Mouse (Mus musculus) liver, embryonic 13.5 days (tissue): Measurements from ENCODE around the gene Ero1lb. TPM values are rescaled to one million over a fixed set of nuclear protein-coding genes. Genes with fewer than 3 reads are reported as not detected.
A peak's percentile ranks its signal among the peaks of the same experiment; 100 is the strongest.

Experiments used
- ATAC-seq: fragments of 200-750 bp; cut with Nextera tagmentation; 2 replicates; pipeline ENCODE4 v1.8.0; 2017; ENCODE audit warnings: low read depth, mild to moderate bottlenecking, moderate number of reproducible peaks, moderate library complexity
- DNase-seq: peaks from one replicate; pipeline ENCODE4 v3.0.0; 2022
- H3K27ac ChIP-seq: fragments of 300-500 bp; sonication (generic); 2 replicates; pipeline ENCODE4 v1.5.1; 2015; ENCODE audit warnings: moderate library complexity, mild to moderate bottlenecking, inconsistent platforms
- H3K27me3 ChIP-seq: fragments of 300-500 bp; sonication (generic); 2 replicates; pipeline ENCODE4 v1.6.1; 2015; ENCODE audit warnings: mild to moderate bottlenecking, inconsistent platforms
- H3K36me3 ChIP-seq: fragments of 300-500 bp; sonication (generic); 2 replicates; pipeline ENCODE4 v1.6.1; 2015; ENCODE audit warnings: mild to moderate bottlenecking, inconsistent platforms
- H3K4me1 ChIP-seq: fragments of 300-500 bp; sonication (generic); replicated peaks from 2 replicates; pipeline ENCODE4 v1.6.1; 2015; ENCODE audit warnings: inconsistent platforms
- H3K4me2 ChIP-seq: fragments of 300-500 bp; sonication (generic); 2 replicates; pipeline ENCODE4 v1.6.1; 2015; ENCODE audit warnings: inconsistent platforms, mild to moderate bottlenecking, moderate library complexity
- H3K4me3 ChIP-seq: fragments of 300-500 bp; sonication (generic); replicated peaks from 2 replicates; pipeline ENCODE4 v1.5.1; 2015; ENCODE audit warnings: mild to moderate bottlenecking, inconsistent platforms
- H3K9ac ChIP-seq: fragments of 300-500 bp; sonication (generic); 2 replicates; pipeline ENCODE4 v1.6.1; 2015; ENCODE audit warnings: mild to moderate bottlenecking, inconsistent platforms
- H3K9me3 ChIP-seq: fragments of 300-500 bp; sonication (generic); replicated peaks from 2 replicates; pipeline ENCODE4 v1.6.1; 2016; ENCODE audit warnings: inconsistent platforms
- WGBS: fragments of 180-500 bp; shearing (Covaris S2); methylation state at CpG from one replicate; pipeline ENCODE4 v1.1.7; 2015; ENCODE audit not compliant: insufficient replicate concordance; 5-methylcytosine and 5-hydroxymethylcytosine counted together
- polyA plus RNA-seq: library from polyadenylated mRNA; unstranded; fragments of >200 nt; fragmentation: Nextera tagmentation; extraction: Ambion mirVana; gene quantifications from 2 replicates; pipeline ENCODE4 v1.2.1, GENCODE M21; 2015

Ero1lb gene
- 1.9 TPM in 2 replicates for polyA plus RNA-seq

DNA sequence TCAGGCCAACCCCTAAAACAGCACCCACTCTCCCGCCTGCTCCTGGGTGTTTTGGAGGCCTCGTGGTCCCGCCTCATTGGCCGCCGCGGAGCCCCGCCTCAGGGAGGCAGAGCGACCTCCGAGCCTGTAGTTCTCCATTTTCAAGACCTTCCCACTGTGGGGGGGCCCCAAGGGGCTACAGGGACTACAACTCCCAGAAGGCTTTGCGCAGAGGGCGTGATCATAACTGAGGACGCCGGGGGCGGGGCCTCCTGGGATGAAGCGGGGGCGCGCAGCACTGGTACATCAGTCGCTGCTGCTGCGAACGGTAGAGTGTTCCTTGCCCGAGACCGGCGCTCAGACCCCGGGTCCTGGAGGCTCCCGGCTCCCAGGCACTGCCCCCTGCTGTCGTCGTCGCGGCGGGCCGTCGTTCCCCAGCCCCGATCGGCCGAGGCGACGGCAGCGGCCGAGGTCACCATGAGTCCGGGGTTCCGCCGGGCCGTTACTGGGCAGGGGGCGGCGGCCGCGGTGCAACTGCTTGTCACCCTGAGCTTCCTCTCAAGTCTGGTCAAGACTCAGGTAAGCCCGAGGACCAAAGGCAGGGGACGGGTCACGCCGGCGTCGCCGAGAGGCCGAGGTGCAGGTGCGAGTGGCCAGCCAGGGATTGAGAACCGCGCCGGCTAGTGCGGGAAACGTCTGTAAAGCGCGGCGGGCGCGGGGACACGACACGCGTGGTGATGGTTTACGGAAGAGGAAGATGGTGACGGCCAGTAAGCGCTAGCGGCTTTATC is at the start of gene Ero1lb:
Ero1lb (plus strand) TSS at position 254 of the 770 bp plus-strand sequence.
- Histone ChIP-seq H3K4me2 (peak within 1 kb of the TSS; percentile 96), H3K36me3 (no peaks in the 10 kb centered on the region), H3K9me3 (no peaks in the 10 kb centered on the region), H3K27ac (no peak within 1 kb of the TSS), H3K4me3 (peak within 1 kb of the TSS; percentile 77), H3K9ac (peak within 1 kb of the TSS; percentile 74), H3K4me1 (peaks cover 12% of the 10 kb centered on the region), H3K27me3 (peaks cover 17% of the 10 kb centered on the region)
- ATAC-seq (peak; percentile 96), DNase-seq (peak; percentile 93)
- under 1% methylated on average over 73 of the region's 73 CpGs for WGBS

DNA sequence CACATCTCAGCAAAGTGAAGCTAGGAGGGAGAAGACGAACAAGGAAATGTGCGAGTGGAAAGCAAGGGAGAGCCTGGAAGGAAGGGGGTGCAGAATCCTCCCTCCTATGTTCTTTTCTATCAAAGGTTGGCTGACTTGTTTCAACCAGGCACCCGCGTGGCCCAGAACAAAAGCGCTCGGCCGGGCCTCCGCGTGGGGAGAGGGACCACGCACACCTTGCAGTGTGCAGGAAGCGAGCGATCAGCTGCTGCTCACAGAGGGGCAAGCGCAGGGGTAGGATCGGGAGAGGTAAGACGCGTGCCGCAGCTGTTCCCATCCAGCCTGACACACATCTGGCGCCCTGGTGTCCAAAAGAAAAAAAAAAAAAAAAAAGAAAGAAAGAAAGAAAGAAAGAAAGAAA is 46.3 kb upstream of the Ero1lb start:
- H3K4me1 ChIP-seq = 0 out of 2 replicates have a peak, but pooled peaks cover 4% of the 10 kb centered on the region
- no peak overlapping the region for H3K27ac ChIP-seq
- no peak for ATAC-seq
- H3K36me3 ChIP-seq = no peaks in the 10 kb centered on the region
- H3K27me3 ChIP-seq = peaks cover 41% of the 10 kb centered on the region
- DNase-seq = no peak
- 8% methylated on average over 18 of the region's 18 CpGs for WGBS
- peak overlapping the region; percentile 66 for H3K4me2 ChIP-seq
- no peak overlapping the region for H3K9ac ChIP-seq
- no peaks in the 10 kb centered on the region for H3K9me3 ChIP-seq
- H3K4me3 ChIP-seq = peak overlapping the region; percentile 51

GRCm38 (mm10) chr13:12519955-12520584 is 45.6 kb upstream of the Ero1lb start, which contains the start of gene Edaradd:
Edaradd (minus strand) TSS chr13:12520438.
- under 1% methylated on average over 35 of the region's 35 CpGs for WGBS
- 0 out of 2 replicates have a peak, but pooled peaks cover 4% of the 10 kb centered on the region for H3K4me1 ChIP-seq
- no peaks in the 10 kb centered on the region for H3K9me3 ChIP-seq
- peak within 1 kb of the TSS; percentile 43; the same call in 1 of the 2 replicates for H3K9ac ChIP-seq
- peak within 1 kb of the TSS; percentile 51 for H3K4me3 ChIP-seq
- H3K4me2 ChIP-seq = peak within 1 kb of the TSS; percentile 66
- H3K27ac ChIP-seq = no peak within 1 kb of the TSS
- DNase-seq (no peak), ATAC-seq (peak; percentile 51; the same call in 1 of the 2 replicates)
- peaks cover 41% of the 10 kb centered on the region for H3K27me3 ChIP-seq
- H3K36me3 ChIP-seq = no peaks in the 10 kb centered on the region

- no peaks in the 10 kb centered on the region for H3K9me3 ChIP-seq
- ATAC-seq (no peak), DNase-seq (no peak)
- no peak overlapping the region for H3K4me2 ChIP-seq
- H3K27ac ChIP-seq = no peak overlapping the region
- no peaks in the 10 kb centered on the region for H3K36me3 ChIP-seq
- 0 out of 2 replicates have a peak, but pooled peaks cover 4% of the 10 kb centered on the region for H3K4me1 ChIP-seq
- H3K9ac ChIP-seq = no peak overlapping the region
- no peak overlapping the region for H3K4me3 ChIP-seq
- H3K27me3 ChIP-seq = peaks cover 39% of the 10 kb centered on the region
Observed at GRCm38 (mm10) chr13:12522346-12522745, 43.3 kb upstream of the Ero1lb start.

DNA sequence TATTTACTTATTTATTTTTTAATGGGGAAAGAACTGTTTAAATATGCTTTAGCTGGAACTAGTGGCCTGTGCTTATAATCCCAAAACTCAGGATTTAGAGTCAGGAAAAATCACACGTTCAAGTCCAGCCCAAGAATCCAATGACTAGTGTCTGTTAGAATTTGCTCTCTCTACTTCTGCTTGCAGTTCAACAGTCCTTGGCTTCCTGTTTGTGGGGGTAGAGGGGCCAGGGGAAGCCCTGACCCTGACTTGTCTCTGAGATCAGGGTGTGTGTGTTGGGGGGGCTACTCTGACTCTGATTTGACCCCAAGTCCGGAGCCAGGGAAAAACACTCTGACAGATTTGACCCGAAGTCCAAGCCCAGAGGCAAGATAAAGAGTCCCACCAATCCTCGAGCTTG is 40.0 kb upstream of the Ero1lb start:
- no peak overlapping the region for H3K4me2 ChIP-seq
- WGBS = 55% methylated on average over 4 of the region's 4 CpGs
- DNase-seq = no peak

GRCm38 (mm10) chr13:12534628-12535027 is 31.0 kb upstream of the Ero1lb start:
- DNase-seq = no peak
- Histone ChIP-seq H3K27ac (no peak overlapping the region), H3K36me3 (no peaks in the 10 kb centered on the region), H3K9me3 (no peaks in the 10 kb centered on the region), H3K27me3 (no peaks in the 10 kb centered on the region), H3K4me2 (no peak overlapping the region), H3K4me3 (no peak overlapping the region), H3K4me1 (no peaks in the 10 kb centered on the region), H3K9ac (no peak overlapping the region)
- ATAC-seq = no peak
- 57% methylated on average over 3 of the region's 3 CpGs for WGBS

More for the DNA sequence above, 40.0 kb upstream of the Ero1lb start:
- H3K4me1 ChIP-seq = 0 out of 2 replicates have a peak, but pooled peaks cover 7% of the 10 kb centered on the region
- H3K9me3 ChIP-seq = no peaks in the 10 kb centered on the region
- H3K27ac ChIP-seq = no peak overlapping the region
- H3K27me3 ChIP-seq = peaks cover 9% of the 10 kb centered on the region
- no peak overlapping the region for H3K9ac ChIP-seq
- no peak overlapping the region for H3K4me3 ChIP-seq
- no peak for ATAC-seq
- H3K36me3 ChIP-seq = no peaks in the 10 kb centered on the region

- no peak for ATAC-seq
- 49% methylated on average over 6 of the region's 6 CpGs for WGBS
Observed at GRCm38 (mm10) chr13:12537971-12538370, 27.7 kb upstream of the Ero1lb start.

GRCm38 (mm10) chr13:12539716-12540115 is 26.0 kb upstream of the Ero1lb start:
- Histone ChIP-seq H3K27me3 (0 out of 2 replicates have a peak, but pooled peaks cover 4% of the 10 kb centered on the region), H3K36me3 (no peaks in the 10 kb centered on the region), H3K4me3 (no peak overlapping the region), H3K9me3 (no peaks in the 10 kb centered on the region), H3K4me2 (no peak overlapping the region), H3K27ac (no peak overlapping the region), H3K9ac (no peak overlapping the region), H3K4me1 (0 out of 2 replicates have a peak, but pooled peaks cover 8% of the 10 kb centered on the region)
- 47% methylated on average over 11 of the region's 11 CpGs for WGBS
- DNase-seq = no peak
- ATAC-seq = no peak

More at GRCm38 (mm10) chr13:12537971-12538370, 27.7 kb upstream of the Ero1lb start:
- DNase-seq = peak; percentile 9
- Histone ChIP-seq H3K4me1 (0 out of 2 replicates have a peak, but pooled peaks cover 8% of the 10 kb centered on the region), H3K9me3 (no peaks in the 10 kb centered on the region), H3K36me3 (no peaks in the 10 kb centered on the region), H3K9ac (no peak overlapping the region), H3K4me2 (no peak overlapping the region), H3K4me3 (no peak overlapping the region), H3K27me3 (0 out of 2 replicates have a peak, but pooled peaks cover 4% of the 10 kb centered on the region), H3K27ac (no peak overlapping the region)

- no peak for ATAC-seq
Observed at GRCm38 (mm10) chr13:12540119-12540518, 25.6 kb upstream of the Ero1lb start.

DNA sequence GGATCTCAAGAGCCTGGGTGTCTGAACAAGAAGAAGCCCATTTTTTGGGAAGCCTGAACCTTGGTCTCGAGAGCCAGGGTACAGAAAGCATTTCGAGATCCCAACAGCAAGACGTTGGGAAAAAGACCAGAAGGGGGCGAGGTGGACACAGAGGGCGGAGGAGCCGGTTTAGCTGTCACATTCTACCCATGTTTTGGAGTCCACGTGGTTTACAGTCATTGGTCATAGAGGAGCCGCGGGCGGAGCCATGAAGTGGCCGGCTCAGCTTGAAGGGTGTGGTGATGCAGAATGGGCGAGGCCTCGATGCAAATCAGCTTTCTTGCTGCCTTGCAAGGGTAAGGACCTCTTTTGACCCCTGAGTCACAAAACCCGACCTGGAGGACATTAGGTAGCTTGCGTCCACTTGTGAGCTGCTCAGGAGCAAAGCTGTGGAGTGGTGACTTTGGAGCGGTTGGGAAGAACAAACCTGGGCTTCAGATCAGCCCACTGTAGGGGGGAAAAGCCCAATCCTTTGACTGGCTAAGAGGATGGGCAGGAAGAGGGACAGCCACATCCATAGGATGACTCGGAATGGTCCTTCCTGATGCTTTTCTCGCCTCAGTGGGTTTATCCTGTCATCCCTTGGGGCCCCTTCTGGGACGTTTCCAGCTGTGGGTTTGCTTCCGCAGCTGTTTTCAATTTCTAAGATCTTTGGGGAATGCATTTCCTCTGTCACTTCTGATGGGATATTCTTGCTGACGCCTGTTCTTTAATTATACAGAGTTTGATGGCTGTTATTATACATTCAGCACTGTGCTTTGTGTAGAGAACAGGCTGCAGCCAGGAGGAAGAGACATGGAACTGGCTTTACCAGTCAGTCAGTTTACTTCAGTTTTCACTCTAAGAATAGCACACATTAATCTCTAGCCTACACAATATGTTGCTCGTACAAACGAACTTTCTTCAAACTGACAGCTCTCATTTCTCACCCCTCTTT is 23.4 kb upstream of the Ero1lb start:
- 0 out of 2 replicates have a peak, but pooled peaks cover 8% of the 10 kb centered on the region for H3K4me1 ChIP-seq
- no peaks in the 10 kb centered on the region for H3K36me3 ChIP-seq
- no peaks in the 10 kb centered on the region for H3K9me3 ChIP-seq
- DNase-seq (peak; percentile 37), ATAC-seq (peak; percentile 82)
- 0 out of 2 replicates have a peak, but pooled peaks cover 4% of the 10 kb centered on the region for H3K27me3 ChIP-seq
- no peak overlapping the region for H3K9ac ChIP-seq
- no peak overlapping the region for H3K27ac ChIP-seq
- 11% methylated on average over 23 of the region's 23 CpGs for WGBS
- no peak overlapping the region for H3K4me3 ChIP-seq
- peak overlapping the region; percentile 20; the same call in 1 of the 2 replicates for H3K4me2 ChIP-seq

More at GRCm38 (mm10) chr13:12540119-12540518, 25.6 kb upstream of the Ero1lb start:
- H3K27ac ChIP-seq = no peak overlapping the region
- DNase-seq = no peak
- H3K36me3 ChIP-seq = no peaks in the 10 kb centered on the region
- 0 out of 2 replicates have a peak, but pooled peaks cover 4% of the 10 kb centered on the region for H3K27me3 ChIP-seq
- H3K4me2 ChIP-seq = no peak overlapping the region
- no peaks in the 10 kb centered on the region for H3K9me3 ChIP-seq
- 0 out of 2 replicates have a peak, but pooled peaks cover 8% of the 10 kb centered on the region for H3K4me1 ChIP-seq
- H3K4me3 ChIP-seq = no peak overlapping the region
- 48% methylated on average over 13 of the region's 13 CpGs for WGBS
- no peak overlapping the region for H3K9ac ChIP-seq
